Mouse (Mus musculus) testis, adult 2 months (tissue): ENCODE measurements around the gene Xrcc6.

ENCODE experiments used
- CTCF ChIP-seq: fragments of 200-500 bp; IDR thresholded peaks from 2 replicates; pipeline ENCODE4 v1.5.1; 2012; ENCODE audit warnings: low read depth, mild to moderate bottlenecking, inconsistent platforms, low read length, moderate library complexity; ENCODE audit not compliant: control insufficient read depth, insufficient read depth, insufficient replicate concordance
- POLR2A ChIP-seq: fragments of 200-500 bp; IDR thresholded peaks from 2 replicates; pipeline ENCODE4 v1.6.1; 2012; ENCODE audit warnings: low read depth, mild to moderate bottlenecking, inconsistent platforms, low read length, moderate library complexity; ENCODE audit not compliant: control insufficient read depth

DNA sequence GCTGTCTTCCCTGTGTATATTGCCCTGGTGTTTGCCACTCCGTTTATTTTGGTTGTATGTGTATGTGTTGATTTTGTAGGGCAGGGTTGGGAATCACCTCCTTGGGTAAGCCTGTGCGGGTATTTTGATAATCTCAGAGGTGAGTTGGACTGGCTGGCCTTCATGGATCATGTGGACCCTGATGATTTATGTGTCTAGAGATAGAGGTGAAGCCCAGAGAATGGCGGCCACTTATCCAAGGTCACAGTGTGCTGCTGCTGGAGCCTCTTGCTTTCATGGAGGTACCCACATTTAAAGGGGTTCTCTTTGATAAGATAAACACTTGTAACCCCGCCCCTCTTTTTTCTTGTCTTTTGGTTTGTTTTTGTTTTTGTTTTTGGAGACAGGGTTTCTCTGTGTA lies 47.9 kb upstream of the Xrcc6 start:
- TF ChIP-seq CTCF (no peak), POLR2A (no peak)
